Mouse (Mus musculus) gastrocnemius, postnatal 10 days (tissue): ENCODE measurements around the gene Olfr1444. TPM values are rescaled to one million over a fixed set of nuclear protein-coding genes. Genes with fewer than 3 reads are reported as not detected.

Experiments used
- DNase-seq: peaks from one replicate; pipeline ENCODE4 v3.0.0; 2021; ENCODE audit warnings: mixed read lengths
- long read RNA-seq, 2 experiments: library from polyadenylated mRNA; stranded (forward); transcript quantifications; one replicate each; pipeline ENCODE4 v2.0.0; 2021
- total RNA-seq, 2 experiments: library from RNA; stranded (reverse); gene quantifications; 2 replicates each; pipeline ENCODE4 v1.2.3; 2021

Gene Olfr1444
- not detected for total RNA-seq
- long read RNA-seq, experiment 1 = 0 reads
- long read RNA-seq, experiment 2 = 0 reads

DNA sequence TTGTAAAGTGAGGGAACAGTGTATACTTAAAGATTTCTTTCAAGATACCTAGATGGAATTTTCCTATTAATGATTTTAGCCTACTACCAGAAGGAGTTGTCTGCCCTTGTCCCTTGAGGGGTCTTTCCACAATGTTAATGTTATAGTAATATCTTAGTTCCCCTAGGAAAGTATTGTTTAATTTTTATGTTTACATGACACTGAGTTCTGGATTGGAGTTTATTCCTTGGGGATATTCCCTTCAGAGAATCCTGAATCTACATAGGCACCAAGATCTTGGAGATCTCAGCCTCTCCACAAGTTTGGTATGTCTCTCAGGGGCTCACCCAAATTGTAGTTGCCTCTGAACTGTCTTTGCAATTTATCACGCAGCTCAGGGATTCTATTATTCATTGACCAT is at the start of gene Olfr1444:
Gene Olfr1444, plus strand, starts transcription at position 301 of the 400 bp plus-strand sequence.
- no peak for DNase-seq

- no peak for DNase-seq
Measured at GRCm38 (mm10) chr19:12812644-12813364, 44.3 kb upstream of the Olfr1444 start.

GRCm38 (mm10) chr19:12813883-12814282 is 43.2 kb upstream of the Olfr1444 start:
- DNase-seq = no peak

DNA sequence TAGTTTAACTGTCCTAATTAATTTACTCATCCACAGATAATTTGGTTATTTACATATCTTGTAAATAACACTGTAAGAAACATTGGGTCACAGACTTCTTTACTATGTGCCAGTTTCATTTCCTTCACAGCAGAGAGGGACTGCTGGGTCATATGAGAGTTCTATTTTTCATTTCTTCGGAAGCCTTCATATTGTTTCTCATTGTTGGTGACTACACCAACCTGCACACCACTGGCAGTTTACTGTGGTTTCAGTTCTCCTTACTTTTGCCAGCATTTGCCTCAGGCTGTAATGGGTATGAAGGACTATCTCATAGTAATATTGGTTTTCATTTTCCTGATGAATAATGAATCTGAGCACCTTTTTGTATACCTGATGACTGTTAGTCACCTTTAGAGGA is 38.6 kb upstream of the Olfr1444 start:
- no peak for DNase-seq

- no peak for DNase-seq
Measured at GRCm38 (mm10) chr19:12820383-12820782, 36.7 kb upstream of the Olfr1444 start.

DNA sequence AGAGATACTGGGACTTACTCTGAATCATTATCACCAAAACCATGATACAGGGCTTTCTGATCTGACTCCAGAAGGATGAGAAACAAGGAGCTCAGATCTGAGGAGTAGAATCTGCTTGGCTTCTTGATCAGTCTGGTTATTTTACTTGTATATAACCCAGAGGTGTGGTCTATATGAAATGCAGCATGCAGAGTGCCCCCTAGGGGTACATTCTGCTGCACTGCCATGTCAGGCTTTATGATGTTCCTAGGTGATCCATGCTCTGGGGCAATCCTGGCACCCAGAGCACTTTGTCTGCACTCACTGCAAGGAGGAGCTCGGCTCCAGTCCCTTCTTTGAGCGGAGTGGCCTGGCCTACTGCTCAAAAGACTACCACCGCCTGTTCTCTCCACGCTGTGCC is 32.5 kb upstream of the Olfr1444 start:
- DNase-seq = no peak

GRCm38 (mm10) chr19:12830823-12831430 is 26.2 kb upstream of the Olfr1444 start:
- no peak for DNase-seq

DNA sequence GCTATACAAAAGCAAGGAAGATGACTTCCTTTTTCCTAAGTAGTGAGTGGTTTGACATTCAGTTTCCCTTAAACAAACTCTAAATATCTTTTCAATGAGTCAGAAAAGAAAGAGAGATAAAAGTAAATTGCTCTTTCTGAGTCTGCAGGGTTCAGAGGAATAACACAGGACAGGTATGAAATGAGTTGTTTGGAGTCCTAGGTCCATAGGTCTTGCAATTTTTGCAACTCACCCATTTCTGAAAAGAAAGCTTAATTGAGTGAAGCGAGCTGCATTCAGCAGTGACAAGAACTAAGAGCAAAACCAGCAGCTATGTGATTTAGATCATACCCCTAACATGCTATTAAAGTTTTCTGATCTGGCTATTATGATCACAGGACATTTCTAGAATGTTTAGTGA is 25.5 kb upstream of the Olfr1444 start:
- no peak for DNase-seq

GRCm38 (mm10) chr19:12833625-12834024 is 23.5 kb upstream of the Olfr1444 start:
- no peak for DNase-seq

DNA sequence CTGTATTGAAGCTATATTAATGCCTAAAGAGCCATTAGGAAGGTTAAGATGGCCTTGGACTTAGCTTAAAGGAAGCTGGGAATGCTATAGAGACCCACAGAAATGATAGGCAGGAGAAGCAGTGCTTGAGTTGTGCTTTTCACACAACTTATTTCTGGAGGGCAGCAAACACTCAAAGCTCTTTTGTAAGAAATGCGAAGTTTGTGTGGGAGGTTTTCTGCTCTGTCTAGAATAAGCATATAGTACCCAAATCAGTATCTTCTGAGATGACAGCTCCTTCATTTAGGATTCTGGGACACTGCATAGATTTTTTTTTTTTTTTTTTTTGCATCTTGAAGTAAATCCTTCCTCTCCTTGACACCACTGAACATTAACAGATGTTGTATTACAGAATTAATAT is 18.6 kb upstream of the Olfr1444 start:
- DNase-seq = no peak

GRCm38 (mm10) chr19:12846382-12846781 is 10.7 kb upstream of the Olfr1444 start, which contains the start of gene Gm5244:
Gene Gm5244, plus strand, starts transcription at chr19:12846682.
- DNase-seq = no peak

DNA sequence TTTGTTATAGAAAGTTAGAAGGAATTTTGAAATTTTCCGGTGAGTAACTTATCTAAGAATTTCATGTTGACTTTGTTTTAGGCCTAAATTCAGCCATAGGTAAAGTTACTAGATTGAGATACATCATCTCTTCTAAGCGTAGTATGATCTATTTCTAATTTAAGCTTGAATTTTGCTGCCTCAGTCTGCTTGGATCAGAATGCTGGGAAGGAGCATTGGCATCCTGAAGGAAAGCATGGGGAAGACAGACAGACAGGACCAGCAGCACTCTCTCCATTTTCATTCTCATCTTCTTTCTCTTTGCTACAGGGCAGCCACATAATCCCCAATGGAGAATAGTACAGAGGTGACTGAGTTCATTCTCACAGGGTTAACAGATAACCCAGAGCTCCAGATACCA is 26.5 kb downstream of the Olfr1444 start, which contains the start of gene Olfr1445:
Gene Olfr1445, plus strand, starts transcription at position 301 of the 400 bp plus-strand sequence.
- DNase-seq = no peak

- DNase-seq = no peak
Measured at GRCm38 (mm10) chr19:12893424-12893823, 36.3 kb downstream of the Olfr1444 start, which contains the start of gene Olfr1446. Gene Olfr1446, minus strand, starts transcription at chr19:12893524.

- no peak for DNase-seq
Measured at GRCm38 (mm10) chr19:12903643-12904042, 46.6 kb downstream of the Olfr1444 start, which contains the start of gene Olfr1447. Gene Olfr1447, minus strand, starts transcription at chr19:12903743.

Other genes starting within 250 kb of the Olfr1444 start
- not detected for gene Glyat, start 224.0 kb upstream of the Olfr1444 start, total RNA-seq
- gene Olfr1442, start 186.8 kb upstream of the Olfr1444 start, total RNA-seq = not detected
- gene Olfr1443, start 179.2 kb upstream of the Olfr1444 start, total RNA-seq = not detected
- not detected for gene Keg1, start 161.5 kb upstream of the Olfr1444 start, total RNA-seq
- 1 to 10 TPM; 4.4 to 4.6 TPM for gene Cntf, start 91.7 kb upstream of the Olfr1444 start, total RNA-seq
- gene Zfp91, start 61.2 kb upstream of the Olfr1444 start, total RNA-seq = 10 to 100 TPM; 68.7 to 69.4 TPM
- gene Lpxn, start 61.1 kb upstream of the Olfr1444 start, total RNA-seq = 1 to 10 TPM in 1 of 2 experiments, under 1 TPM in 1; 0.85 to 1.1 TPM
- gene Gm5244, start 10.6 kb upstream of the Olfr1444 start, total RNA-seq = not detected
- not detected for gene Olfr1445, start 26.6 kb downstream of the Olfr1444 start, total RNA-seq
- not detected for gene Olfr1446, start 36.2 kb downstream of the Olfr1444 start, total RNA-seq
- not detected for gene Olfr1447, start 46.5 kb downstream of the Olfr1444 start, total RNA-seq
- not detected for gene Olfr1448, start 67.1 kb downstream of the Olfr1444 start, total RNA-seq
- gene Olfr1449, start 73.6 kb downstream of the Olfr1444 start, total RNA-seq = not detected
- gene Olfr1450, start 93.0 kb downstream of the Olfr1444 start, total RNA-seq = not detected
- not detected for gene Olfr1451, start 137.7 kb downstream of the Olfr1444 start, total RNA-seq
- not detected for gene Olfr1453, start 171.0 kb downstream of the Olfr1444 start, total RNA-seq
- not detected for gene Olfr1454, start 203.3 kb downstream of the Olfr1444 start, total RNA-seq
- not detected for gene Olfr1457, start 240.6 kb downstream of the Olfr1444 start, total RNA-seq
- not detected for gene Olfr1458, start 249.5 kb downstream of the Olfr1444 start, total RNA-seq